Mouse (Mus musculus): ENCODE measurements around the gene Zc3h7a.
"Not testable (repeated sequence)": the region's sequence is repeated elsewhere in the genome, so short reads cannot be mapped to it uniquely, and the experiment has no call there.

Zc3h7a gene

GRCm38 (mm10) chr16:11176208-11176883 lies at the start of gene Zc3h7a:
Gene Zc3h7a (minus strand): TSS chr16:11176393.
- peak; percentile 92 for DNase-seq (ENCODE audit: low spot score)

- no peak for DNase-seq (ENCODE audit: low spot score)
Measured at GRCm38 (mm10) chr16:11217801-11218200, 41.6 kb upstream of the Zc3h7a start.

- no peak for DNase-seq (ENCODE audit: low spot score)
Measured at GRCm38 (mm10) chr16:11203600-11204390, 27.6 kb upstream of the Zc3h7a start.

GRCm38 (mm10) chr16:11202571-11203554 lies 26.7 kb upstream of the Zc3h7a start, which contains the start of gene Rsl1d1:
Gene Rsl1d1 (minus strand): TSS chr16:11203331.
- DNase-seq (ENCODE audit: low spot score), result peak; percentile 96

DNA sequence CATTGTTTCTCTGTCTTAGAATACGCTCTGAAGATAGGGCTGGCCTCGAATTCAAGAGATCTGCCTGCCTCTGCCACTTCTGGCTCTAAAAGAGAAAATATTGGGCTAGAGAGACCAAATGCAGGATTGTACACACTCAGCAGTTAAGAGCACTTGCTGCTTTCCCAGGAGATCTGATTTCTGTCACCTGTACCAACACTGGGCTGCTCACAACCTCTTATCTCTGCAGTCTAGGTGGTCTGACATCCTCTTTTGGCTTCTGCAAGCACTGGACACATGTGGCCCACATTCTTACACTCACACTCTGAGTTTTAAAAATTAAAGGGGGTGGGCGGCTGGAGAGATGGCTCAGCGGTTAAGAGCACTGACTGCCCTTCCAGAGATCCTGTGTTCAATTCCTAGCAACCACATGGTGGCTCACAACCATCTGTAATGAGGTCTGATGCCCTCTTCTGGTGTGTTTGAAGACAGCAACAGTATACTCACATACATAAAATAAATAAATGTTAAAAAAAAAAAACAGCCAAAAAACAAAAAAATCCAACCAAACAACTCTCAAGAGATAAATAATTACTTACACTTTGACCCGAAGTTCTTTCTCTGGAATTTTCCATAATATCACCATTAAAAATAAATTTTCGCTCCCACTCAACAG lies 25.7 kb upstream of the Zc3h7a start:
- no peak for DNase-seq (ENCODE audit: low spot score)

GRCm38 (mm10) chr16:11200247-11200646 lies 24.1 kb upstream of the Zc3h7a start:
- DNase-seq (ENCODE audit: low spot score), result no peak

- peak; percentile 14 for DNase-seq (ENCODE audit: low spot score)
Measured at GRCm38 (mm10) chr16:11198467-11198866, 22.3 kb upstream of the Zc3h7a start.

GRCm38 (mm10) chr16:11197052-11197451 lies 20.9 kb upstream of the Zc3h7a start:
- DNase-seq (ENCODE audit: low spot score), result no peak

DNA sequence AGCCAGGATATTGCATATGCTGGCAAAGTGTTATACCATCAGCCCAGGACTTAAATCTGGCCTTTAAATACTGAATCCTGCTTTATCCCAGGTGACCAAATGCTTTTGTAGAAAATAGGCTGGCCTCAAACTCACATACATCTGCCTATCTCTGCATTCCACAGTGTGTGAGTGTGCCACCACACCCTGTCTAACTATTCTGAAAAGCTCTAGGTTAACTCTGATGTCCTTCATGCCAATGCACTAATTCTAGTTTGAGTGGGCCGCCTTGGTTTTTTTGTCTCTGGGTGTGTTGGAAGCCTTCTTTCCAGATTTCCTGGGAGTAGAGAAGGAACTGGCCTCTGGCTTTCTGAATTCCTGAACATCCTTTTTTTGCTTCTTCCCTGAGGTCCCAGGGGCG lies 17.0 kb upstream of the Zc3h7a start:
- no peak for DNase-seq (ENCODE audit: low spot score)

DNA sequence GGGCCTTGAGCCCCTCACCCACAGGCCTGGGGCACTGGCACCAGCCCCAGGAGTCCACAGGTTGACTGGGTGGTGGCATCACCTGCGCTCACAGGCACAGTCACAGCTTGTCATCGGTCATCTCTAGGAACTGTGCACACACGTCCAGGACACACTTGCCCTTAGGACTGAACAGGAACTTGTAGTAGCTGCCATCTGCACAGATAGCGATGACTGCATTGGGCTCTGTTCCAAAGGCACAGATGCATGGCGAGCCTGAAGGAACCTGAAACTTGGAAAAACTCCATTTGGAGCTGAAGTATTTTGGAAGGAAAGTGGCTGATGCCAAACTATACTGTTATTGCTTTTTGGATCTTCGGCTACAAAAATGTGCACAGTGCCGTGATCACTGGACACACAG lies 14.0 kb upstream of the Zc3h7a start:
- no peak for DNase-seq (ENCODE audit: low spot score)

DNA sequence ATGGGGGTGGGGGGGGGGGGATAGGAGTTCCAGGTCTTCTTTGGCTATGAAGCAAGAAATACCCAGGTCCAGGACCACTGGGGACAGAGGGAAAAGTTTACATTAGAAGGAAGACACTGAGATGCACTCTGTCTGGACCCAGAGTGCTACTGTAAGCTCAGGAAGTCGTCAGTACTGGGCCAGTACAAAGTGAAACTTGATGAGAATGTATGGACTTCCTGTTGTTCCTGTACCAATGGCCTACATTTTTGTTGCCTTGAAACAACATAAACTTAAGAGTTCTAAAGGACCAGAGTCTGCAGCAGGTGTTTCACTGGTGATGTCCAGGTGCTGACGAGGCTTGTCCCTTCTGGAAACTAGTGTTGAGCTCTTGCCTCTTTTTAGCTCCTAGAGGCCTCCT lies 1.2 kb upstream of the Zc3h7a start:
- DNase-seq (ENCODE audit: low spot score), result no peak

- DNase-seq (ENCODE audit: low spot score), result no peak
Measured at GRCm38 (mm10) chr16:11176884-11177244, 671 bp upstream of the Zc3h7a start.

DNA sequence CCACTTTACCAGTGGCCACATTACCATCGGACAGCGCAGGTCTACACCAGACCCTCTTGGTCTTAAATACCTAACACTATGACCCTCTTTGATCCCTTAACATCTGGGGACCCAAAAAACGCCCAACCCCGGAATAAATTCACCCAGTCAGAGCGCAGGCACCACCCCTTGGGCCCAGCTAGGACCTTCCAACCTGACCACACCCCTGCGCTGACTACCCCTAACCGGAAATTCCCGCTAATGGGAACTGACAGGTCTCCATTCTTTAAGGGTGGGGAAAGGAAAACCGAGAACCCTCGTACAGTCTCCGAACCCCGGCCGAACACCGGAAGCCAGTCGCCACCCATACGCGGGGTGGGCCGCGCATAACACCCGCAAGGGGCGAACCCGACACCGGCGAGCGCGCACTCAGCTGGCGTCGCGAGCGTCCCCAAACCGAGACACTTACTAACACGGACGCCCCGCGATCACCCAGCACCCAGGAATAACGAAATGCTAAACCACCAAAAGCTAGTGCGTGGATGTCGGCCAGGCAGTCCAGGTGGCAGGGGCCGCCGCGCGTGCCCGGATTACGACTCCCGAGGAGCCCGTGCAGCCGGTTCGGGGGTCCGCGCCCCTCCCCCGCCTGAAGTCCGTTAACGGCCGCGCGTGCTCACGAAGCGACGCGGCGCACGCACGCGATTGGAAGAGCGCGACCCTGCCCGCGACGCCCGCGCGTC lies 545 bp downstream of the Zc3h7a start:
- DNase-seq (ENCODE audit: low spot score), result peak; percentile 82

DNA sequence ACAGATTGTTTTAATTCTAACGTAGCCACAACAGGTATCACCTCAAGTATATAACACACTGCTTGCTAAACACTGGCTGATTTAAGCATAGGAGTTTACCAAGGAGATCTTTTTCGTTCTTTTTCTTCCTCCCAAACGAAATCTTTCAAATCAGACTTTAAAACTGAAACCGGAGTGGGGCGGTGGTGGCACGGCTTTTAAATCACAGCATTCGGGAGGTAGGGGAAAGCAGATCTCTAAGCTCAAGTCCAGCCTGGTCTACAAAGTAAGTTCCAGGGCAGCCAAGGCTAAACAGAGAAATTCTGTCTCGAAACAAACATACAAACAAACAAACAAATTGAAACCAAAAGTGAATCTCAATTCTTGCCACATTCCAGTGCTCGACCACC lies 1.1 kb downstream of the Zc3h7a start:
- DNase-seq (ENCODE audit: low spot score), result no peak

DNA sequence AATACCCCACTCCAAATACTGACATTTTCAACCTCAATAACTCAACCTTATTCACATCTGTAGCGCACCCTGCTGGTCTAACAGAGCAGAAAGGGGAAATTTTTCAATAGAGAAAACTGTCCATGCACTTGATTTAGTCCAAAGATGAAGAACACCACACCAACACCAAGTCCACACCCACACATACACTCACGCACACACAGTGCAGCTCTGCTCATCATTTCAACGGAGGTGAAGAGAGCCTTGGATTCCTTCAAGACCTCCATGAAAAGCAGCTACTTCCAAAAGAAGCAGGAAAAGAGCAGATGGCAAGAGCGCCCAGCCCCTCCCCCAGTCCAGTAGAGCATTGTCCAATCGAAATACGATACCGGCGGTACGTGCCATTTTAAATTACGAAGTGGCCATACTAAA lies 1.5 kb downstream of the Zc3h7a start:
- peak; percentile 51 for DNase-seq (ENCODE audit: low spot score)

DNA sequence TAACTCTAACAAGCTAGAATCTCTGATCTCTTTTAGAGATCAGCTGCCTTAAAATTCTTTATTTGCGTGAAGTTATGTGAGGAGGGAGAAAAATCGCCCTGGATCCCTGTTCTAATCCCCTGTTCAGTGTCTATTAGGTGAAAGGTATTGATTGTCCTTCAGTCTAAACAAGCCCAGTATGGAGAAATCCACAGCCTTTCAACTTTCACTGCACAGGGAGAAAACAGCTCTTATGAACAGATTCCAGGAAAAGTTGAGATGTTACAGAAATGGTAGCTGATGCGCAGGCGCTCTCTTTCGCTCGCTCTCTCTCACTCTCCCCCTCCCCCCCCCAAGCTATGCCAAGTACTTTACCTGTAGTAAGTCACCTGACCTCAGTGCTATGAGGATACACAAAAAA lies 4.5 kb downstream of the Zc3h7a start:
- no peak for DNase-seq (ENCODE audit: low spot score)

DNA sequence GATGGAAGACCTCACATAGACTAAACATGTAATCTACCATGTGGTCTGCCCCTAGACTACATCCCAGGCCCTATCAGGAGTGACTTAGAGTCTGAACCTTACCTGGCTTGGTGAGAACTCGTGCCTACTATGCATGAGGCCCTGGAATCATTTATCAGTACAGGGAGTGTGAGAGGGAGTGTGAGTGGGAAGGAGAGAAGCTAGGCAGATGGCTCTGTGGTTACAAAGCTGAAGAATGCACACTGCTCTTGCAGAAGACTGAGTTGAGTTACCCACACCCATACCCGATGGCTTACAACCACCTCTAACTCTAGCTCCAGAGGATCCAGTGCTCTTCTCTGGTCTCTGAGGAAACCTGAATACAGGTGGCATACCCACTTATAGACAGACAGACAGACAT lies 9.8 kb downstream of the Zc3h7a start:
- no peak for DNase-seq (ENCODE audit: low spot score)

GRCm38 (mm10) chr16:11164695-11165255 lies 11.4 kb downstream of the Zc3h7a start:
- no peak for DNase-seq (ENCODE audit: low spot score)

GRCm38 (mm10) chr16:11157721-11158120 lies 18.5 kb downstream of the Zc3h7a start:
- not testable (repeated sequence) for DNase-seq (ENCODE audit: low spot score)

DNA sequence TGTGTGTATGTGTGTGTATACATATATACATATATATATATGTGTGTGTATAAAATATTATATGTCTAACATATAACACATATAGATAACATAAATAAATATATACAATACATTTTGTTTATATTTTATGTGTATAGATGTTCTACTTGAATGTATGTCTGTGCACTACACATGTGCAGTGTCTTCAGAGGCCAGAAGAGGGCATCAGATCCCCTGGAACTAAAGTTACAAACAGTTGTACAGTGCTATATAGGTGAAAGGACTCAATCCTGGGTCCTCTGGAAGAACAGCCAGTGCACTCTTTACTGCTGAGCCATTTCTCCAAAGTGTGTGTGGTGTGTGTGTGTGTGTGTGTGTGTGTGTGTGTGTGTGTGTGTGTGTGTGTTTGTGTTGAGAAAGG lies 21.7 kb downstream of the Zc3h7a start:
- DNase-seq (ENCODE audit: low spot score), result no peak
